Mouse (Mus musculus) macrophage (primary cell): Measurements from ENCODE around the gene Krt80. TPM values are rescaled to one million over a fixed set of nuclear protein-coding genes. Genes with fewer than 3 reads are reported as not detected.
A peak's percentile ranks its signal among the peaks of the same experiment; 100 is the strongest.

Experiments used
- H3K27ac ChIP-seq: fragments of 350-480 bp; formaldehyde crosslinking; 2 replicates; pipeline ENCODE4 v1.9.0; 2021
- H3K36me3 ChIP-seq: fragments of 350-480 bp; formaldehyde crosslinking; 2 replicates; pipeline ENCODE4 v1.9.0; 2021; ENCODE audit errors: inconsistent target
- H3K4me3 ChIP-seq: fragments of 350-480 bp; formaldehyde crosslinking; 2 replicates; pipeline ENCODE4 v1.9.0; 2021; ENCODE audit errors: inconsistent target
- H3K79me2 ChIP-seq: fragments of 350-480 bp; formaldehyde crosslinking; 2 replicates; pipeline ENCODE4 v1.9.0; 2021; ENCODE audit errors: inconsistent target
- WGBS: methylation state at CpG from one replicate; pipeline ENCODE4 v1.1.7; 2026; ENCODE audit warnings: inconsistent platforms; ENCODE audit not compliant: missing documents; 5-methylcytosine and 5-hydroxymethylcytosine counted together
- polyA plus RNA-seq: library from polyadenylated mRNA; stranded (reverse); fragments of 250-400 nt; gene quantifications from 3 replicates; pipeline ENCODE4 v1.2.4, GENCODE M21; 2018; ENCODE audit warnings: inconsistent platforms

Gene Krt80
- polyA plus RNA-seq, 1 experiment from 2014 or later, result 0.83 TPM

- Histone ChIP-seq H3K4me3 (no peak overlapping the region), H3K27ac (peak overlapping the region; percentile 36), H3K36me3 (no peaks in the 10 kb centered on the region), H3K79me2 (no peaks in the 10 kb centered on the region)
- WGBS, result 47% methylated on average over 13 of the region's 13 CpGs
These were observed 61.3 kb downstream of the Krt80 start for GRCm38 (mm10) chr15:101308440-101309348.

GRCm38 (mm10) chr15:101306459-101306858 lies 63.5 kb downstream of the Krt80 start:
- WGBS, result 84% methylated on average over 4 of the region's 4 CpGs
- Histone ChIP-seq H3K36me3 (no peaks in the 10 kb centered on the region), H3K4me3 (no peak overlapping the region), H3K79me2 (no peaks in the 10 kb centered on the region), H3K27ac (no peak overlapping the region)

DNA sequence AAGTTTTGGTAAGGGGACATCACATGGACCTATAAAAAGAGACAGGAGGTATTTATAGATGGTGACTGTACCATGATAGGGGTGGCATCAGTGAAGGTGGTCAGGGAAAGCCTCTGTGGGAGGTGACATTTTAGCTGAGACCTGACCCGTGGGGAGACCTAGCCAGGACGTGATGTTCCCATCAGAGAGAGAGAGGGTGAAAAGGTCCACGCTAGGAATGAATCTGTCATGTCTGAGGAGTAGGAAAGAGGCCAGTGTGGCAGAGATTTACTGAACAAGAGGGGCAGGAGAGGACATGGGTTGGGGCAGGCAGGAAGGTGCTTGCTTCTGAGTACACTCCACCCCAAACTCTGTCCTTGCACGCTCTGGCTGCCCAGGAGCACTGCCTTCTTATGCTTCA lies 66.1 kb downstream of the Krt80 start:
- no peaks in the 10 kb centered on the region for H3K36me3 ChIP-seq
- H3K27ac ChIP-seq, result no peak overlapping the region
- no peak overlapping the region for H3K4me3 ChIP-seq
- no peaks in the 10 kb centered on the region for H3K79me2 ChIP-seq
- WGBS, result 95% methylated on average over 4 of the region's 4 CpGs

GRCm38 (mm10) chr15:101302201-101302600 lies 67.8 kb downstream of the Krt80 start:
- 100% methylated on average over 3 of the region's 3 CpGs for WGBS
- no peak overlapping the region for H3K27ac ChIP-seq
- no peaks in the 10 kb centered on the region for H3K79me2 ChIP-seq
- no peaks in the 10 kb centered on the region for H3K36me3 ChIP-seq
- no peak overlapping the region for H3K4me3 ChIP-seq

GRCm38 (mm10) chr15:101300128-101300527 lies 69.8 kb downstream of the Krt80 start:
- no peak overlapping the region for H3K27ac ChIP-seq
- 89% methylated on average over 6 of the region's 6 CpGs for WGBS
- no peaks in the 10 kb centered on the region for H3K79me2 ChIP-seq

GRCm38 (mm10) chr15:101299480-101299960 lies 70.4 kb downstream of the Krt80 start:
- 92% methylated on average over 12 of the region's 14 CpGs for WGBS
- H3K36me3 ChIP-seq, result no peaks in the 10 kb centered on the region
- no peak overlapping the region for H3K27ac ChIP-seq
- no peak overlapping the region for H3K4me3 ChIP-seq
- H3K79me2 ChIP-seq, result no peaks in the 10 kb centered on the region

More at GRCm38 (mm10) chr15:101300128-101300527, 69.8 kb downstream of the Krt80 start:
- Histone ChIP-seq H3K36me3 (no peaks in the 10 kb centered on the region), H3K4me3 (no peak overlapping the region)

DNA sequence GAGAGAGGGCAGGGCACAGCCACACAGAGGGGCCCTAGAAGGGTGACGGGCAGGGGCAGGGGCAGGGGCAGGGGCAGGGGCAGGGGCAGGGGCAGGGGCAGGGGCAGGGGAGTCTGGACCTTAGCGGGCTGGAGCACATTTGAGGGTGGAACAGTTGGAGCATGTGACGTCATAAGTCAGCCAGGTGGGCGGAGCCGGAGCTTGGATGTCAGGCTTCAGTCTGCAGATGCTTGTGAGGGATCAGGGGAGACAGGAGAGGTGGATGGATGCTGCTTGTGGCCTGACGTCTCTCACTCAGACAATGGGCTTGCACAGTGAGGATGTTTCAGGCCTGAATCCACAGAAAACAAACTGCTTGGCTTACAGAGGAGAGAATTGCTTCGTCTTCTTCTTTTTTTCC lies 71.4 kb downstream of the Krt80 start:
- no peak overlapping the region for H3K4me3 ChIP-seq
- WGBS, result 28% methylated on average over 7 of the region's 7 CpGs
- peak overlapping the region; percentile 81 for H3K27ac ChIP-seq
- no peaks in the 10 kb centered on the region for H3K79me2 ChIP-seq
- no peaks in the 10 kb centered on the region for H3K36me3 ChIP-seq

DNA sequence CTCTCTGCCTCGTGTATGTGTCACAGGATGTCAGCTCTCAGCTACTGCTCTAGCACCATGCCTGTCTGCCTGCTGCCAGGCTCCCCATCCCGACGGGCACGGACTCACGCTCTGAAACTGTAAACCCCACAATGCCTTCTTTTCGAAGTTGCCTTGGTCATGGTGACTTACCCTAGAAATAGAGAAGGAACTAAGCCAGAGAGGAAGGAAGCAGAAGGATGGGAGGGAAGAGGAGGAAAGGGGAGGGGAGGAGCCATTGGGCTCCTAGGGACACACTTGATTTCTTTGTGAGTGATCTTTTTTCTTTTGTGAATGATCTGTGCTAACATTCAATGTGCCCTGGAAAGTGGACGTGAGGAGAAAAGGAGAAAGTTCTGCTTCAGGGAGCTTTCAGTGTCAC lies 72.0 kb downstream of the Krt80 start:
- H3K27ac ChIP-seq, result peak overlapping the region; percentile 81
- H3K79me2 ChIP-seq, result no peaks in the 10 kb centered on the region
- 6% methylated on average over 7 of the region's 7 CpGs for WGBS
- H3K36me3 ChIP-seq, result no peaks in the 10 kb centered on the region
- H3K4me3 ChIP-seq, result no peak overlapping the region

Other genes with a start within 250 kb of the Krt80 start
- gene Acvrl1, start 241.6 kb downstream of the Krt80 start, polyA plus RNA-seq, result 8.7 to 12.6 TPM (median 11.5 TPM) in 3 replicates
- gene Acvr1b, start 196.1 kb downstream of the Krt80 start, polyA plus RNA-seq, result 13.7 to 15.7 TPM (median 14.6 TPM) in 3 replicates
- gene Grasp, start 146.0 kb downstream of the Krt80 start, polyA plus RNA-seq, result 0.26 to 0.36 TPM in 2 of 3 replicates, not detected in the other
- 6.1 to 9.4 TPM (median 7.1 TPM) in 3 replicates for gene Nr4a1, start 115.9 kb downstream of the Krt80 start, polyA plus RNA-seq
- gene Atg101, start 85.9 kb downstream of the Krt80 start, polyA plus RNA-seq, result 19.7 to 26.3 TPM (median 22.9 TPM) in 3 replicates
- not detected in 3 replicates for gene 6030408B16Rik, start 77.0 kb downstream of the Krt80 start, polyA plus RNA-seq
- gene Krt7, start 40.9 kb upstream of the Krt80 start, polyA plus RNA-seq, result not detected in 3 replicates
- gene Krt87, start 68.6 kb upstream of the Krt80 start, polyA plus RNA-seq, result not detected in 3 replicates
- not detected in 3 replicates for gene Krt88, start 77.6 kb upstream of the Krt80 start, polyA plus RNA-seq
- not detected in 3 replicates for gene Krt81, start 93.6 kb upstream of the Krt80 start, polyA plus RNA-seq
- gene Krt86, start 103.3 kb upstream of the Krt80 start, polyA plus RNA-seq, result not detected in 3 replicates
- not detected in 3 replicates for gene Krt83, start 121.3 kb upstream of the Krt80 start, polyA plus RNA-seq
- not detected in 3 replicates for gene Gm49425, start 147.1 kb upstream of the Krt80 start, polyA plus RNA-seq
- not detected in 3 replicates for gene Krt84, start 162.7 kb upstream of the Krt80 start, polyA plus RNA-seq
- not detected in 3 replicates for gene Krt82, start 180.5 kb upstream of the Krt80 start, polyA plus RNA-seq
- not detected in 3 replicates for gene Krt90, start 192.8 kb upstream of the Krt80 start, polyA plus RNA-seq
- gene Krt75, start 203.7 kb upstream of the Krt80 start, polyA plus RNA-seq, result not detected in 3 replicates